Mouse (Mus musculus) stomach, embryonic 14.5 days (tissue): Measurements from ENCODE around the gene Tspan33. TPM values are rescaled to one million over a fixed set of nuclear protein-coding genes. Genes with fewer than 3 reads are reported as not detected.

Experiments used
- ATAC-seq: fragments of 200-750 bp; cut with Nextera tagmentation; 2 replicates; pipeline ENCODE4 v1.8.0; 2017; ENCODE audit warnings: low read depth, moderate TSS enrichment; ENCODE audit not compliant: insufficient number of reproducible peaks, insufficient read depth, low FRiP score
- H3K27ac ChIP-seq: fragments of 300-500 bp; sonication (generic); 2 replicates; pipeline ENCODE4 v1.5.1; 2014; ENCODE audit warnings: mild to moderate bottlenecking, low read length, moderate library complexity, mixed read lengths
- H3K27me3 ChIP-seq: fragments of 300-500 bp; sonication (generic); 2 replicates; pipeline ENCODE4 v1.6.1; 2014; ENCODE audit warnings: low read length, control low read depth, mixed read lengths; ENCODE audit not compliant: control insufficient read depth, insufficient read depth
- H3K36me3 ChIP-seq: fragments of 300-500 bp; sonication (generic); 2 replicates; pipeline ENCODE4 v1.6.1; 2014; ENCODE audit warnings: mild to moderate bottlenecking, control low read depth, low read length, moderate library complexity, mixed read lengths; ENCODE audit not compliant: control insufficient read depth, insufficient read depth
- H3K4me1 ChIP-seq: fragments of 300-500 bp; sonication (generic); 2 replicates; pipeline ENCODE4 v1.6.1; 2014; ENCODE audit warnings: low read length, control low read depth, mixed read lengths; ENCODE audit not compliant: control insufficient read depth, insufficient read depth
- H3K4me2 ChIP-seq: fragments of 300-500 bp; sonication (generic); replicated peaks from 2 replicates; pipeline ENCODE4 v1.6.1; 2014; ENCODE audit warnings: low read depth, low read length, control low read depth
- H3K4me3 ChIP-seq: fragments of 300-500 bp; sonication (generic); 2 replicates; pipeline ENCODE4 v1.5.1; 2014; ENCODE audit warnings: low read depth, low read length, control low read depth
- H3K9ac ChIP-seq: fragments of 300-500 bp; sonication (generic); replicated peaks from 2 replicates; pipeline ENCODE4 v1.6.1; 2014; ENCODE audit warnings: low read depth, mild to moderate bottlenecking, control low read depth, low read length, moderate library complexity, mixed read lengths
- H3K9me3 ChIP-seq: fragments of 300-500 bp; sonication (generic); 2 replicates; pipeline ENCODE4 v1.6.1; 2016; ENCODE audit warnings: low read depth, low read length, control low read depth; ENCODE audit not compliant: control insufficient read depth
- WGBS: fragments of 180-500 bp; shearing (Covaris S2); extraction: QIAGEN DNeasy Blood & Tissue Kit; methylation state at CpG from one replicate; pipeline ENCODE4 v1.1.7; 2014; 5-methylcytosine and 5-hydroxymethylcytosine counted together
- polyA plus RNA-seq: library from polyadenylated mRNA; unstranded; fragments of >200 nt; fragmentation: Nextera tagmentation; extraction: Ambion mirVana; gene quantifications from 2 replicates; pipeline ENCODE4 v1.2.1, GENCODE M21; 2014

The Tspan33 gene
- 2.2 and 2.3 TPM in 2 replicates for polyA plus RNA-seq

DNA sequence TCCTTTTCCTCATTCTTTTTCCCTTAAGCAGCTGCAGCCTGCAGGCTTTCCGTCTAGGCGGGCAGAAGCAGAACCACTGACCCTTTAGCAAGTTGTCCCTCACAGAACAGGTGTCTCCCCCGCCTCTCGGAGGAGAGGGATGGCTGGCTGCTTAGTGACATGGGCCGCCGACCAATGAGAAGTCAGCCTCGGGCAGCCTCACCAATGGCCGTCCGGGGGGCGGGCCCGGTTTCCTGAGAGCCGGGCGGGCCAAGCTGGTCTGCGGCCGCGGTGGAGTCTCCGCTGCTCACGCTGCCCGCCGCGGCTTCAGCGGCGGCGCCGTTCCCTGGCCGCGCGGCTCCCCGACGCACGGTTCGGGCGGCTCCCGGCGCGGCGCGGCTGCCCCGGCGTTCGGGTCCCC, at the start of gene Tspan33:
Tspan33 (plus strand) TSS at position 270 of the 400 bp plus-strand sequence.
- H3K9me3 ChIP-seq, result no peaks in the 10 kb centered on the region
- no peaks in the 10 kb centered on the region for H3K27me3 ChIP-seq
- peak; percentile 98 for ATAC-seq

DNA sequence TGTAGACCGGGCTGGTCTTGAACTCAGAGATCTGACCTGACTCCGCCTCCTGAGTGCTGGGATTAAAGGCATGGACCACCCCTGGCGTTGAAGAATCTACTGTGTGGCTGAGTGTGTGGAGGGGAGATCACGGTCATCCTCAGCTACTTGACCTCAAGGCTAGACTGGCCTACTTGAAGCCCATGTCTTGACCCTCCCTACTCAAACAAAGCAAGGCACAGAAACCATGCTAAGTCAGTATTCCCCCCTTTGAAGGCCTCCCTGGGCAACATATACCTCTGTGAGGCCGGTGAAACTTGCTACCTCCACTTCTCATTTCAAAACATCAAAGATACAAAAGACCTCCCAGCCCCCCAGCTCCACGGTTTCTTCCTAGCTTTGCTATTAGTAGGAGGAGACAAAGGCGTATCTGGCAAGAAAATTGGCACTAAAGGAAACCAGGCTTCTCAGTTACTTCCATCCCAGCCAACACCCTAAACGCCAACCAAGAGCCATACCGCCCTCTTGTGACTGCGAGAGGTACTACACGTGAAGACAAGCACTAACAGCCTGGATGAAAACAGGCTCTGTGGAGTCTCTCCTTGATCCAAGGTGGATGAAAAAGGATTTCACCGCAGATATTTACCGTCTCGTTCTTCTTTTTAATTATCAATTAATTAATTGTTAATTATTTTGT, 44.4 kb upstream of the Tspan33 start:
- Histone ChIP-seq H3K36me3 (no peaks in the 10 kb centered on the region), H3K27ac (no peak overlapping the region), H3K4me1 (no peaks in the 10 kb centered on the region), H3K4me2 (no peak overlapping the region), H3K9me3 (no peaks in the 10 kb centered on the region), H3K4me3 (no peak overlapping the region), H3K9ac (no peak overlapping the region), H3K27me3 (no peaks in the 10 kb centered on the region)
- no peak; the same call in 1 of the 2 replicates for ATAC-seq
- WGBS, result 28% methylated on average over 14 of the region's 14 CpGs

More for the DNA sequence above, at the start of gene Tspan33:
- Histone ChIP-seq H3K36me3 (no peaks in the 10 kb centered on the region), H3K9ac (peak within 1 kb of the TSS; percentile 53; the same call in 1 of the 2 replicates), H3K27ac (no peak within 1 kb of the TSS), H3K4me1 (0 out of 2 replicates have a peak, but pooled peaks cover 5% of the 10 kb centered on the region), H3K4me2 (peak within 1 kb of the TSS; percentile 97), H3K4me3 (peak within 1 kb of the TSS; percentile 63)
- under 1% methylated on average over 34 of the region's 41 CpGs for WGBS

DNA sequence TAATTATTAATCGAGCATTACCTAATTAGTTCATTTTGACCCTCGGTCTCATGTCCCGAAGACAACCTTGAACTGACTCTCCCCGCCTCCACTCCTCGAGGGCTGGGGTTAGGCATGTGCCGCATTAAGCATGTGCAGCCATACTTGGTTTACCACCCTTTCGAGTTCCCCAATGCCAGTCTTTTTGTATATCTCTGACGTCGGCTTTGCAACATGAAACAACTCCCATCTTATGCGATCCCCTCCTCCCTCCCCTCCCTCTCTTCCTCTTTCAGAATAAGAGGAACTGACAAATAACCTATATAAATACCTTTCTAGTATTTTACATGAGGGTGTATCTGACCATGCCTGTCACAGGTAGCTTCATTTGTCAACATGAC, 43.9 kb upstream of the Tspan33 start:
- no peak overlapping the region for H3K27ac ChIP-seq
- no peaks in the 10 kb centered on the region for H3K9me3 ChIP-seq
- H3K4me3 ChIP-seq, result no peak overlapping the region
- H3K4me1 ChIP-seq, result no peaks in the 10 kb centered on the region
- WGBS, result 66% methylated on average over 10 of the region's 10 CpGs
- H3K9ac ChIP-seq, result no peak overlapping the region
- no peak for ATAC-seq
- H3K27me3 ChIP-seq, result no peaks in the 10 kb centered on the region
- no peak overlapping the region for H3K4me2 ChIP-seq
- no peaks in the 10 kb centered on the region for H3K36me3 ChIP-seq

DNA sequence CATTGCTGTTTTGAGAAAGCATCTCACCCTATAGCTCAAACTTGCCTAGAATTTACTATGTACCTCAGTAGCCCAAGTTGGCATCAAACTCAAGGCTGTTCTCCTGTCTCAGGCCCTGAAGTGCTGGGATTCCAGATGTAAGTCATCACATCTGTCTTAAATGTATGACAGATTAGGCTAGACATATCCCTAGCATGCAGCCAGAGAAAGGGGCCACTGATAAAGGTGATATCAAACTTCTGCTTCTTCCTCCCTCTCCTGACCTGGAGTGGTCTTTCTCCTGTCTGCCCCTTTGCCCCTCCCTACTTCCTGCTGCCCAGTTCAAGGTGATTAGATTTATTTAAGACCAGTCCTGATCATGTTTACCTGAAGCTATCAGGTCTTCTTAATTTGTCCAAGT, 40.8 kb upstream of the Tspan33 start:
- ATAC-seq, result no peak

DNA sequence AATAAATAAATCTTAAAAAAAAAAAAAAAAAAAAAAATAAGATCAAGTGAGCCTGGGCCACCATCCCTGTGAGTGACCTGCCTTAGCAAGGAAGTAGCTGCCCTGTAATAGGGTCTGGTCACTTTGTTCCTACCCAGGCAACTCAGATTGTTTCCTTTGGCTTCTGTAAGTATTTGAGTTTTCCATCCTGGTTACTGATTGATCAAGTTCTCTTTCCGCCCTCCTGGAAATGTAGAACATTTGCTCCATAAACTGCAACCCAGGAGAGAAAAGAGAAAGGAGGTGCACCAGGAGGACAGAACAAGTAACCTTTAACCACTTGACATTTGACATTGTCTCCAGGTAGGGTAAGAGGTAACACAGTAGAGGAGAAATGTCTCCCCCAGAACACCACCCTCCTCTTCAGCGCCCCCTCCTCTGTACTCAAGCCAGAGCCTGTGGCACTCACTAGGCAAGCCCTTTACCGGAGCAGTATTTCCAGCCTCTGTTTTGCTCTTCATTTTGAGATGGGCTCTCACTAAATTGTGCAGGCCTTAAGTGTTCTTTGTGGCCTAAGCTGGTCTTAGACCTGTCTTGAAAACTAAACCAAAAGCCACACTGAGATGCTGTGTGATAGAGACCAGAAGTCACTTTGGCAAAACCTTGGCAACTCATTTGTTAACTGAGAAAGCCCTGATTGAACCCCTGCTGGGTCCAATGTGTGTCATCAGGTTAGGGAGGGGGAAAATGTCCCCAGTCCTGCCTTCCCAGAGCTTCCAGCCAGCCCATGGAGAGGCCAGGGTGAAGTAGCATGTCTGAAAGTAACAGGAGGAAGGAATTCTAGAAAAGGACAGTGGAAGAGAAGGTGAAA, 35.2 kb upstream of the Tspan33 start:
- Histone ChIP-seq H3K27ac (no peak overlapping the region), H3K4me3 (no peak overlapping the region), H3K4me2 (no peak overlapping the region), H3K4me1 (no peaks in the 10 kb centered on the region), H3K36me3 (no peaks in the 10 kb centered on the region), H3K9ac (no peak overlapping the region), H3K27me3 (no peaks in the 10 kb centered on the region), H3K9me3 (no peaks in the 10 kb centered on the region)
- WGBS, result 77% methylated on average over 3 of the region's 3 CpGs
- ATAC-seq, result no peak

More for the DNA sequence above, 40.8 kb upstream of the Tspan33 start:
- Histone ChIP-seq H3K27me3 (no peaks in the 10 kb centered on the region), H3K4me3 (no peak overlapping the region), H3K27ac (no peak overlapping the region), H3K36me3 (no peaks in the 10 kb centered on the region), H3K9ac (no peak overlapping the region), H3K4me2 (no peak overlapping the region), H3K9me3 (no peaks in the 10 kb centered on the region), H3K4me1 (no peaks in the 10 kb centered on the region)

DNA sequence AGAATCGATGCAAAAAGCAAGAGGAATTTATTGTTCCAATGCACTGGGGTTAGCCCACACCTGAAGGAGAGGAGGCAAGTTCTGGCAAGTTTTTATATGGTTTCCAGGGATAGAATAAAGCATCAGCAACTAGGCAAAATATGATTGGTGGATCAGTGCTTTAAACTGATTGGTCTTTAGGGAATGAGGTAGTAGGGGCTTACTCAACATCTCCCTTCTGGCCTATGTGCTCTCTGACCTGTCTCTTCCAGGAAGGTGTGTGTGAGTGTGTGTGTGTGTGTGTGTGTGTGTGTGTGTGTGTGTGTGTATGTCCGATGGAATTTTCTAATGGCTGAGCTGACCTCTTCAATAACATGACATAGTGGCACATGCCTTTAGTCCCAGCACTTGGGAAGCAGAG, 34.1 kb upstream of the Tspan33 start:
- Histone ChIP-seq H3K9me3 (no peaks in the 10 kb centered on the region), H3K9ac (no peak overlapping the region), H3K27ac (no peak overlapping the region), H3K4me1 (no peaks in the 10 kb centered on the region), H3K4me3 (no peak overlapping the region), H3K27me3 (no peaks in the 10 kb centered on the region), H3K36me3 (no peaks in the 10 kb centered on the region), H3K4me2 (no peak overlapping the region)
- 84% methylated on average over 2 of the region's 2 CpGs for WGBS
- no peak for ATAC-seq

DNA sequence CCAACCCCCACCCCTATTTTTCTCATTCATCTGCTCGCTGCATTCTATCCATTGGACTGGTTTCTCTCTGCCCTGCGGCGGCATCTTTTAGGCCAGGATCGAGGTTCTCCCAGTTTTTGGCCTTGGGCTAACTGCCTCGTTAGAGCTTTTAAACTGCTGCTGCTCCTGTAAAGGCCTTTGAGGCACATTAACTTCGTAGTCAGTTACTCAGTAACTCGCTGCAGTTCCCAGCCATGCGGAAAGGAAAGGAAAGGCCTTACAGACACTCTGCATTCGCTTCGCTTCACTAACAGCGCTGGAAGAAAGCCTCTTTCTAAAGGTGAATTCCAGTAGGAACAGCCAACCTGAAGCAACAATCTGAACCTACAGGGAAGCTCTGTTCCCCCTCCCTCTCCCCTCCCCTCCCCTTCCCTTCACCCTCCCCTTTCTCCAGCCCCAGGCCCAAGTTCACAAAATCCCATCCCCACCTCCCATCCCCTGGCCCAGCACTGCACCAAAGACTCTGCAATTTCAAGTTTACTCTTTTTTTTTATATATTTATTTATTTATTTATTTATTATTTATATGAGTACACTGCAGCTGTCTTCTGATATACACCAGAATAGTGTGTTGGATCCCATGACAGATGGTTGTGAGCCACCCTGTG, 33.2 kb upstream of the Tspan33 start:
- H3K4me1 ChIP-seq, result no peaks in the 10 kb centered on the region
- H3K27ac ChIP-seq, result no peak overlapping the region
- no peaks in the 10 kb centered on the region for H3K36me3 ChIP-seq
- WGBS, result 64% methylated on average over 11 of the region's 11 CpGs
- no peaks in the 10 kb centered on the region for H3K9me3 ChIP-seq
- no peak for ATAC-seq
- H3K27me3 ChIP-seq, result no peaks in the 10 kb centered on the region
- no peak overlapping the region for H3K4me3 ChIP-seq
- no peak overlapping the region for H3K9ac ChIP-seq
- H3K4me2 ChIP-seq, result no peak overlapping the region

DNA sequence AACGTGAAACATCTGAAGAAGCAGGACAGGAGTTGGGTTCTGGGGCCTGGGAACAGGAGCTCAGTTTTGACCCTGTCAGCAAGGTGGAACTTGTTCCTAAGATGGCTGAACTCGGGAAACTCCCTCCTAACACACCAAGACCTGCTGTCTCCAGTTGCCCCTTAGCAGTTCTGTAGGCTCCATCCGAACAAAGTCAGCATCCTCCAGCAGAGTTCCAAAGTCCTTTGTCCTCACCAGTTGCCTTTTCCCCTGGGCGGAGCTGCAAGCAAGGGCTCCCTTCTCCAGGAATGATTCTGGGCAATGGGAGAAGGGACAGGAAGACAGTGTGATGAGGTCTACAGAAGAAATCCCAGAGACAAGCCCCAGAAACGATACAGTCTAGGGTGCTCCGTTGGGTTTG, 26.8 kb upstream of the Tspan33 start:
- no peak for ATAC-seq
- WGBS, result 79% methylated on average over 6 of the region's 6 CpGs

More for the DNA sequence above, 26.8 kb upstream of the Tspan33 start:
- H3K9me3 ChIP-seq, result no peaks in the 10 kb centered on the region
- no peaks in the 10 kb centered on the region for H3K4me1 ChIP-seq
- H3K9ac ChIP-seq, result no peak overlapping the region
- H3K27ac ChIP-seq, result no peak overlapping the region
- no peak overlapping the region for H3K4me2 ChIP-seq
- no peaks in the 10 kb centered on the region for H3K36me3 ChIP-seq
- H3K4me3 ChIP-seq, result no peak overlapping the region
- H3K27me3 ChIP-seq, result no peaks in the 10 kb centered on the region
